Mouse (Mus musculus): ENCODE results near the gene Akap13. TPM values are rescaled to one million over a fixed set of nuclear protein-coding genes. Genes with fewer than 3 reads are reported as not detected.

Akap13 gene
- total and polyA plus RNA-seq, 2 experiments, result 8.5 to 92.1 TPM

GRCm38 (mm10) chr7:75586113-75586512 lies 130.8 kb downstream of the Akap13 start:
- H3K9ac ChIP-seq (ENCODE audit: low read depth, low read length), result no peak overlapping the region
- no peak overlapping the region for H3K4me3 ChIP-seq (ENCODE audit: insufficient read depth, low read depth, low read length)

GRCm38 (mm10) chr7:75587727-75588126 lies 132.4 kb downstream of the Akap13 start:
- Histone ChIP-seq H3K27ac (replicated peaks; ENCODE audit: insufficient read depth, low read depth, low read length) (peak overlapping the region; percentile 61), H3K27me3 (ENCODE audit: control insufficient read depth, insufficient read depth, low read length) (no peaks in the 10 kb centered on the region), H3K79me2 (ENCODE audit: control insufficient read depth, insufficient read depth, low read length) (peaks cover 11% of the 10 kb centered on the region), H3K4me3 (ENCODE audit: insufficient read depth, low read depth, low read length) (no peak overlapping the region), H3K4me1 (ENCODE audit: control insufficient read depth, insufficient read depth, low read length) (peaks cover 8% of the 10 kb centered on the region), H3K9ac (ENCODE audit: low read depth, low read length) (no peak overlapping the region), H3K36me3 (ENCODE audit: control insufficient read depth, insufficient read depth, low read length) (peaks cover 15% of the 10 kb centered on the region)
- TF ChIP-seq CTCF (IDR thresholded peaks at IDR 0.05; ENCODE audit: low read depth, low read length) (no peak), POLR2A (IDR thresholded peaks at IDR 0.05; ENCODE audit: extremely low read depth, insufficient read depth, low read length) (no peak)
- no peak for DNase-seq (ENCODE audit: extremely low read depth, low read depth, low spot score)
- WGBS, result 51% methylated on average over 5 of the region's 5 CpGs

More at GRCm38 (mm10) chr7:75586113-75586512, 130.8 kb downstream of the Akap13 start:
- DNase-seq (ENCODE audit: extremely low read depth, low read depth, low spot score), result no peak
- Histone ChIP-seq H3K36me3 (ENCODE audit: control insufficient read depth, insufficient read depth, low read length) (peaks cover 18% of the 10 kb centered on the region), H3K27ac (replicated peaks; ENCODE audit: insufficient read depth, low read depth, low read length) (no peak overlapping the region), H3K79me2 (ENCODE audit: control insufficient read depth, insufficient read depth, low read length) (peaks cover 16% of the 10 kb centered on the region), H3K27me3 (ENCODE audit: control insufficient read depth, insufficient read depth, low read length) (no peaks in the 10 kb centered on the region), H3K4me1 (ENCODE audit: control insufficient read depth, insufficient read depth, low read length) (peaks cover 8% of the 10 kb centered on the region)
- WGBS, result 84% methylated on average over 14 of the region's 14 CpGs
- TF ChIP-seq CTCF (IDR thresholded peaks at IDR 0.05; ENCODE audit: low read depth, low read length) (no peak), POLR2A (IDR thresholded peaks at IDR 0.05; ENCODE audit: extremely low read depth, insufficient read depth, low read length) (no peak)

- no peak for DNase-seq (ENCODE audit: extremely low read depth, low read depth, low spot score)
- Histone ChIP-seq H3K27ac (replicated peaks; ENCODE audit: insufficient read depth, low read depth, low read length) (no peak overlapping the region), H3K79me2 (ENCODE audit: control insufficient read depth, insufficient read depth, low read length) (peaks cover 8% of the 10 kb centered on the region), H3K4me1 (ENCODE audit: control insufficient read depth, insufficient read depth, low read length) (peaks cover 6% of the 10 kb centered on the region), H3K27me3 (ENCODE audit: control insufficient read depth, insufficient read depth, low read length) (no peaks in the 10 kb centered on the region), H3K4me3 (ENCODE audit: insufficient read depth, low read depth, low read length) (no peak overlapping the region), H3K9ac (ENCODE audit: low read depth, low read length) (no peak overlapping the region), H3K36me3 (ENCODE audit: control insufficient read depth, insufficient read depth, low read length) (peaks cover 15% of the 10 kb centered on the region)
- TF ChIP-seq POLR2A (IDR thresholded peaks at IDR 0.05; ENCODE audit: extremely low read depth, insufficient read depth, low read length), result no peak
- no peak for TF ChIP-seq CTCF (IDR thresholded peaks at IDR 0.05; ENCODE audit: low read depth, low read length)
- WGBS, result 94% methylated on average over 8 of the region's 8 CpGs
These were observed 134.1 kb downstream of the Akap13 start for GRCm38 (mm10) chr7:75589304-75589973.

- WGBS, result 82% methylated on average over 1 of the region's 1 CpGs
- H3K4me1 ChIP-seq (ENCODE audit: control insufficient read depth, insufficient read depth, low read length), result peaks cover 8% of the 10 kb centered on the region
- no peak overlapping the region for H3K9ac ChIP-seq (ENCODE audit: low read depth, low read length)
These were observed 136.6 kb downstream of the Akap13 start for GRCm38 (mm10) chr7:75591961-75592360.

GRCm38 (mm10) chr7:75594801-75595200 lies 139.5 kb downstream of the Akap13 start:
- no peaks in the 10 kb centered on the region; the same call in 1 of the 2 replicates for H3K79me2 ChIP-seq (ENCODE audit: control insufficient read depth, insufficient read depth, low read length)
- WGBS, result 56% methylated on average over 5 of the region's 5 CpGs
- DNase-seq (ENCODE audit: extremely low read depth, low read depth, low spot score), result peak; percentile 36
- peaks cover 4% of the 10 kb centered on the region for H3K36me3 ChIP-seq (ENCODE audit: control insufficient read depth, insufficient read depth, low read length)
- H3K9ac ChIP-seq (ENCODE audit: low read depth, low read length), result no peak overlapping the region
- no peak overlapping the region for H3K4me3 ChIP-seq (ENCODE audit: insufficient read depth, low read depth, low read length)
- H3K27ac ChIP-seq (replicated peaks; ENCODE audit: insufficient read depth, low read depth, low read length), result no peak overlapping the region
- no peaks in the 10 kb centered on the region for H3K27me3 ChIP-seq (ENCODE audit: control insufficient read depth, insufficient read depth, low read length)
- TF ChIP-seq POLR2A (IDR thresholded peaks at IDR 0.05; ENCODE audit: extremely low read depth, insufficient read depth, low read length) (no peak), CTCF (IDR thresholded peaks at IDR 0.05; ENCODE audit: low read depth, low read length) (no peak)
- H3K4me1 ChIP-seq (ENCODE audit: control insufficient read depth, insufficient read depth, low read length), result 0 out of 2 replicates have a peak, but pooled peaks cover 2% of the 10 kb centered on the region

More at GRCm38 (mm10) chr7:75591961-75592360, 136.6 kb downstream of the Akap13 start:
- Histone ChIP-seq H3K27ac (replicated peaks; ENCODE audit: insufficient read depth, low read depth, low read length) (no peak overlapping the region), H3K27me3 (ENCODE audit: control insufficient read depth, insufficient read depth, low read length) (no peaks in the 10 kb centered on the region), H3K36me3 (ENCODE audit: control insufficient read depth, insufficient read depth, low read length) (peaks cover 10% of the 10 kb centered on the region), H3K79me2 (ENCODE audit: control insufficient read depth, insufficient read depth, low read length) (peaks cover 8% of the 10 kb centered on the region), H3K4me3 (ENCODE audit: insufficient read depth, low read depth, low read length) (no peak overlapping the region)
- TF ChIP-seq POLR2A (IDR thresholded peaks at IDR 0.05; ENCODE audit: extremely low read depth, insufficient read depth, low read length) (no peak), CTCF (IDR thresholded peaks at IDR 0.05; ENCODE audit: low read depth, low read length) (no peak)
- no peak for DNase-seq (ENCODE audit: extremely low read depth, low read depth, low spot score)

GRCm38 (mm10) chr7:75595268-75595667 lies 139.9 kb downstream of the Akap13 start:
- Histone ChIP-seq H3K4me3 (ENCODE audit: insufficient read depth, low read depth, low read length) (no peak overlapping the region), H3K4me1 (ENCODE audit: control insufficient read depth, insufficient read depth, low read length) (0 out of 2 replicates have a peak, but pooled peaks cover 2% of the 10 kb centered on the region), H3K27me3 (ENCODE audit: control insufficient read depth, insufficient read depth, low read length) (no peaks in the 10 kb centered on the region), H3K79me2 (ENCODE audit: control insufficient read depth, insufficient read depth, low read length) (no peaks in the 10 kb centered on the region; the same call in 1 of the 2 replicates), H3K9ac (ENCODE audit: low read depth, low read length) (no peak overlapping the region), H3K27ac (replicated peaks; ENCODE audit: insufficient read depth, low read depth, low read length) (no peak overlapping the region), H3K36me3 (ENCODE audit: control insufficient read depth, insufficient read depth, low read length) (peaks cover 4% of the 10 kb centered on the region)
- no peak for DNase-seq (ENCODE audit: extremely low read depth, low read depth, low spot score)
- TF ChIP-seq CTCF (IDR thresholded peaks at IDR 0.05; ENCODE audit: low read depth, low read length) (no peak), POLR2A (IDR thresholded peaks at IDR 0.05; ENCODE audit: extremely low read depth, insufficient read depth, low read length) (no peak)
